In the genomic region with DNA sequence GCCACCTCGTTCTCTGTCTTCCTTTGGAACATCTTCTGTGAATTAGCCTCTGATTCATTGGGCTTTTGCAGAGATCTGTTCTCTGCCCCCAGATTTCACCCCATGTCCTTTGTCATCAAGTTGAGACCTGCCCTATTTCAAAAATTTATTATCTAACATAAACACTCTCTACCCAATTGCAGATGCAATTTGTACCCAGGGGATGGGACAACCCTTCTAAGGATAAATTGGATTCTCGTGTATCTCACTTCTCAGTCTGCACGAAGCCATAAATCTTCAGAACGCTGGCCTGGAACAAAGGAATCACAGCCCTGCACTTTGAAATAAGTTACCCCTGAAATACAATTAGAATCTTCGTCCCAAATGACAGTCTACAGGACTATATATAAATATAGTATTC, we compare ENCODE assay signal across 22 mouse cellular contexts.
"Had no signal": no experiment of that assay in that cellular context is flagged by ENCODE, and none has a peak within 500 bp of the region (broad histone marks: within the 10 kb centered on the region; RNA-seq: fewer than 3 reads in every experiment).

No protein-coding gene starts in this region.

- H3K36me3 ChIP-seq: heart, embryonic 13.5 days; heart, embryonic 15.5 days; hindbrain, embryonic 15.5 days; limb, embryonic 10.5 days; limb, embryonic 12.5 days had no signal

- ATAC-seq: forebrain, postnatal 0 days; hindbrain, postnatal 0 days; intestine, embryonic 16.5 days had no signal

- H3K27me3 ChIP-seq: heart, embryonic 13.5 days; heart, embryonic 15.5 days; hindbrain, embryonic 15.5 days; limb, embryonic 12.5 days had no signal

- H3K4me1 ChIP-seq: heart, embryonic 15.5 days; hindbrain, embryonic 15.5 days; limb, embryonic 10.5 days; limb, embryonic 12.5 days had no signal

- H3K4me3 ChIP-seq: heart, adult 2 months; heart, embryonic 13.5 days; heart, embryonic 15.5 days; hindbrain, embryonic 15.5 days; layer of hippocampus, adult 2 months; left cerebral cortex, adult 2 months; limb, embryonic 10.5 days; limb, embryonic 12.5 days had no signal

- H3K27ac ChIP-seq: heart, adult 2 months; heart, embryonic 13.5 days; heart, embryonic 15.5 days; hindbrain, embryonic 15.5 days; hindbrain, postnatal 0 days; layer of hippocampus, adult 2 months; left cerebral cortex, adult 2 months; limb, embryonic 10.5 days; limb, embryonic 12.5 days had no signal

- H3K4me2 ChIP-seq: heart, embryonic 11.5 days; heart, embryonic 13.5 days; heart, embryonic 15.5 days; hindbrain, embryonic 15.5 days; limb, embryonic 12.5 days had no signal

- H3K9me3 ChIP-seq: heart, embryonic 13.5 days; heart, embryonic 15.5 days; hindbrain, embryonic 15.5 days; limb, embryonic 10.5 days; limb, embryonic 12.5 days had no signal

- DNase-seq: forebrain, postnatal 0 days; gastrocnemius, postnatal 14 days; gastrocnemius, postnatal 36 days; heart, adult 2 months; heart, postnatal 14 days; heart, postnatal 36 days; kidney, adult 11 months; kidney, adult 2 months; kidney, postnatal 10 days; kidney, postnatal 25 days; kidney, postnatal 4 days; liver had no signal

- H3K9ac ChIP-seq: forebrain, postnatal 0 days; heart, embryonic 13.5 days; heart, embryonic 15.5 days; hindbrain, embryonic 15.5 days; limb, embryonic 12.5 days had no signal
